Mouse (Mus musculus) midbrain, embryonic 14.5 days (tissue): ENCODE data around the gene 1700018B08Rik. TPM values are rescaled to one million over a fixed set of nuclear protein-coding genes. Genes with fewer than 3 reads are reported as not detected.

Source experiments
- ATAC-seq: fragments of 200-750 bp; cut with Nextera tagmentation; 2 replicates; pipeline ENCODE4 v1.8.0; 2017; ENCODE audit warnings: moderate number of reproducible peaks, moderate library complexity; ENCODE audit not compliant: low FRiP score, low TSS enrichment
- DNase-seq: peaks from one replicate; pipeline ENCODE4 v3.0.0-alpha.2; 2015
- H3K27ac ChIP-seq: fragments of 300-500 bp; sonication (generic); replicated peaks from 2 replicates; pipeline ENCODE4 v1.5.1; 2014; ENCODE audit warnings: mild to moderate bottlenecking, low read depth, low read length, moderate library complexity
- H3K27me3 ChIP-seq: fragments of 300-500 bp; sonication (generic); 2 replicates; pipeline ENCODE4 v1.6.1; 2014; ENCODE audit warnings: low read length, control low read depth, mixed read lengths; ENCODE audit not compliant: control insufficient read depth, insufficient read depth
- H3K36me3 ChIP-seq: fragments of 300-500 bp; sonication (generic); 2 replicates; pipeline ENCODE4 v1.6.1; 2014; ENCODE audit warnings: low read length, control low read depth; ENCODE audit not compliant: control insufficient read depth, insufficient read depth
- H3K4me1 ChIP-seq: fragments of 300-500 bp; sonication (generic); 2 replicates; pipeline ENCODE4 v1.6.1; 2014; ENCODE audit warnings: mild to moderate bottlenecking, antibody characterized with exemption, low read length, control low read depth; ENCODE audit not compliant: control insufficient read depth, insufficient read depth
- H3K4me2 ChIP-seq: fragments of 300-500 bp; sonication (generic); 2 replicates; pipeline ENCODE4 v1.6.1; 2014; ENCODE audit warnings: mild to moderate bottlenecking, low read length, moderate library complexity
- H3K4me3 ChIP-seq: fragments of 300-500 bp; sonication (generic); replicated peaks from 2 replicates; pipeline ENCODE4 v1.5.1; 2014; ENCODE audit warnings: low read depth, low read length
- H3K9ac ChIP-seq: fragments of 300-500 bp; sonication (generic); replicated peaks from 2 replicates; pipeline ENCODE4 v1.6.1; 2014; ENCODE audit warnings: mild to moderate bottlenecking, low read length, moderate library complexity
- H3K9me3 ChIP-seq: fragments of 300-500 bp; sonication (generic); 2 replicates; pipeline ENCODE4 v1.6.1; 2016; ENCODE audit warnings: low read length, control low read depth, mixed read lengths; ENCODE audit not compliant: control insufficient read depth
- WGBS: fragments of 180-500 bp; shearing (Covaris S2); extraction: QIAGEN DNeasy Blood & Tissue Kit; methylation state at CpG from one replicate; pipeline ENCODE4 v1.1.7; 2014; 5-methylcytosine and 5-hydroxymethylcytosine counted together
- polyA plus RNA-seq: library from polyadenylated mRNA; unstranded; fragments of >200 nt; fragmentation: Nextera tagmentation; extraction: Ambion mirVana; gene quantifications from 2 replicates; pipeline ENCODE4 v1.2.1, GENCODE M21; 2014

1700018B08Rik gene
- polyA plus RNA-seq, 1 experiment from 2014 or later: 0.22 TPM

DNA sequence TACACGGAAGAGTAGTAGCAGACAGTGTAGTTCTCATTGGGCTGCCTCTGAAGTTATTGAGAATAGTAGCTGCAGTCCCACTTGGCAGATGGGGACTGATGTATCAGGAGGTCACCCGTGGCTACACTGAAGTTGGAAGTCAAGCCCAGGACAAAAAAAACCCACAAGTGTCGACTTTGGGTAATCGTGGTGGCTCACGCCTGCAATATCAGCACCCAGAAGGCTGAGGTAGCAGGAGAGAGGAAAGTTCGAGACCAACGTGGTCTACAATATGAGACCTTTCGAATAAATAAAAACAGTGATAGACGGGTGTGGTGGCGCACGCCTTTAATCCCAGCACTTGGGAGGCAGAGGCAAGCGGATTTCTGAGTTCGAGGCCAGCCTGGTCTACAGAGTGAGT, 40.6 kb upstream of the 1700018B08Rik start:
- WGBS: 41% methylated on average over 13 of the region's 13 CpGs
- Histone ChIP-seq H3K36me3 (no peaks in the 10 kb centered on the region), H3K4me2 (peak overlapping the region; percentile 66), H3K27me3 (no peaks in the 10 kb centered on the region), H3K4me3 (peak overlapping the region; percentile 58), H3K4me1 (0 out of 2 replicates have a peak, but pooled peaks cover 5% of the 10 kb centered on the region), H3K9me3 (no peaks in the 10 kb centered on the region), H3K9ac (peak overlapping the region; percentile 57; the same call in 1 of the 2 replicates), H3K27ac (no peak overlapping the region)
- ATAC-seq (no peak), DNase-seq (no peak)

- Histone ChIP-seq H3K27me3 (no peaks in the 10 kb centered on the region), H3K9me3 (no peaks in the 10 kb centered on the region), H3K9ac (no peak overlapping the region), H3K4me1 (0 out of 2 replicates have a peak, but pooled peaks cover 3% of the 10 kb centered on the region), H3K27ac (no peak overlapping the region), H3K4me2 (no peak overlapping the region), H3K4me3 (no peak overlapping the region), H3K36me3 (no peaks in the 10 kb centered on the region)
- WGBS: 68% methylated on average over 8 of the region's 8 CpGs
- DNase-seq (no peak), ATAC-seq (no peak)
These were observed 39.5 kb upstream of the 1700018B08Rik start for GRCm38 (mm10) chr8:121583653-121584052.

DNA sequence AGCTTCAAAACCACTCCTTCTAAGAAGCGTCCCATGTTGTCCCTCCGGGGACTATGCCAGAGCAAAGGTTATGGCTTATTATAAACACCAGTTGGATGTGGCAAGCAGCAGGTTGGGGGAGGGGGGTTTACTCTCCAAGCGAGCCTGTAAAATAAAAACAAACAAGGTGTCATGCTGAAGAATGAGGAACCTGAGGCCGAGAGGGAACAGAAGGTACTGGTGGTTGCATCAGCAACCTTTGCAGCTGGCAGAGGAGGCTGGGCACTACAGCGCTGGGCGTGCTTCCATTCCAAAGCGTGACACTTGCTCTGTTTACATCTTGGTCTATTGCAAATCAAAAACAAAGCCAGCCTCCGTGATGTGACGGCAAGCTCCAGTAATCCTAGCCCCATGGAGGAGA, 36.3 kb upstream of the 1700018B08Rik start:
- Histone ChIP-seq H3K4me1 (peaks cover 17% of the 10 kb centered on the region), H3K27ac (no peak overlapping the region), H3K36me3 (no peaks in the 10 kb centered on the region), H3K4me2 (no peak overlapping the region), H3K9me3 (no peaks in the 10 kb centered on the region), H3K4me3 (no peak overlapping the region), H3K27me3 (no peaks in the 10 kb centered on the region), H3K9ac (no peak overlapping the region)
- 44% methylated on average over 9 of the region's 9 CpGs for WGBS
- DNase-seq (peak; percentile 20), ATAC-seq (no peak)

DNA sequence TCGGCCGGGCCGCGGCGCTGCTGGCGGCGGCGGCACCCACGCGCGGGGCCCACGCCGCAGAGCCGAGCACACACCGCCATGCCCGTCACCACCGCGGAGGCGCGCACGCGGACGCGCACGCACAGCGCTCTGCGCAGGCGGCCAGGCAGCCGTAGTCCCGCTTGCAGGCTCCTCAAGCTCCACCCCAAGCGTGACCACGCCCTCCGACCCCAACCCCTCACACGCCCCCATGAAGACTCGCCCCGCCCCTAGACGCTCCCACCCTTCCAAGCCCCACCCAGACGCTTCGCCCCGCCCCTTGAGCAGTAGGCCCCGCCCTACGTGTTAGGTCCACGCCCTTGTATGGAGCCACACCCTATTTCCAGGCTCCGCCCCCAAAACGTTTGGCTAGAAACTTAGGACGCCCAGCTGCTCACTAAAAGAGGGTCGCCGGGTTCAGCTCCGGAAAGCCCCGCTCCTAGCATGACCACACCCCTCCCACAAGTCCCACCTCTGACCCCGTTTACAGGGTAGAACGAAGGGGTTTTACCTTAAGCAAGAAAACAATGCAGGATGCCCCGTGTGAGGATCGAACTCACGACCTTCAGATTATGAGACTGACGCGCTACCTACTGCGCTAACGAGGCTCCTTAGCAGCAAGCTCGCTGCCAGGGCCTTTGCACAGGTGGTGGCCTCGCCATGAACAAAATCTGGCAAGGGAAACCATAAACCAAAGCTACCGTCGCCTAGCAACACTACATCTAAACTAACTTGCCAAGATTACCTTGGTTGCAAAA, 34.7 kb upstream of the 1700018B08Rik start, which contains the start of gene Fbxo31:
TSS of gene Fbxo31 (minus strand) at position 131 of the 776 bp plus-strand sequence.
- Histone ChIP-seq H3K4me1 (peaks cover 17% of the 10 kb centered on the region), H3K4me3 (peak within 1 kb of the TSS; percentile 88), H3K4me2 (peak within 1 kb of the TSS; percentile 83), H3K9me3 (no peaks in the 10 kb centered on the region), H3K27me3 (no peaks in the 10 kb centered on the region), H3K9ac (peak within 1 kb of the TSS; percentile 79), H3K27ac (peak within 1 kb of the TSS; percentile 74), H3K36me3 (no peaks in the 10 kb centered on the region)
- ATAC-seq (peak; percentile 90), DNase-seq (peak; percentile 96)
- 1% methylated on average over 63 of the region's 63 CpGs for whole genome bisulfite sequencing

- Histone ChIP-seq H3K4me1 (peaks cover 17% of the 10 kb centered on the region), H3K27ac (peak overlapping the region; percentile 74), H3K9ac (peak overlapping the region; percentile 79), H3K4me3 (peak overlapping the region; percentile 88), H3K36me3 (no peaks in the 10 kb centered on the region), H3K27me3 (no peaks in the 10 kb centered on the region), H3K4me2 (peak overlapping the region; percentile 83), H3K9me3 (no peaks in the 10 kb centered on the region)
- 1% methylated on average over 39 of the region's 44 CpGs for WGBS
- DNase-seq (peak; percentile 60), ATAC-seq (peak; percentile 59)
These were observed 33.9 kb upstream of the 1700018B08Rik start for GRCm38 (mm10) chr8:121577751-121578675.

DNA sequence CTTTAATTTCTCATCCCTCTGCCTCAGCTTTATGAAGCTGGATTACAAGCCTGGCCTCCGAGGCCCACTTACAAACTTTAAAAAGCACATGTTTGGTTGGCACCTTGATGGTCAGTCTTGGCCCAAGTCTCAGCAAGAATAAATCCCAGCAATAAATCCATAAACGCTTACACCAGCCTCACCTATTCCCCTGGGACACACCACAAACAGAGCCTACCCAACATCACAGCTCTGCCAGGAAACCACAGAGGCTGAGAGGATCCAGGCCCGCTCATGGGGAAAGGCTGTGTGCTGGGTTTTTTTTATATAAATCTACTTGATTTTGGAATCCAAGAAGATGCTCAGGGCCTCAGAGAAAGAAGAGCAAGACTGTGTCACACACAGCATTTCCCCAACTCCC, 31.5 kb upstream of the 1700018B08Rik start:
- no peak overlapping the region for H3K9ac ChIP-seq
- WGBS: 84% methylated on average over 3 of the region's 3 CpGs
- no peak for ATAC-seq

DNA sequence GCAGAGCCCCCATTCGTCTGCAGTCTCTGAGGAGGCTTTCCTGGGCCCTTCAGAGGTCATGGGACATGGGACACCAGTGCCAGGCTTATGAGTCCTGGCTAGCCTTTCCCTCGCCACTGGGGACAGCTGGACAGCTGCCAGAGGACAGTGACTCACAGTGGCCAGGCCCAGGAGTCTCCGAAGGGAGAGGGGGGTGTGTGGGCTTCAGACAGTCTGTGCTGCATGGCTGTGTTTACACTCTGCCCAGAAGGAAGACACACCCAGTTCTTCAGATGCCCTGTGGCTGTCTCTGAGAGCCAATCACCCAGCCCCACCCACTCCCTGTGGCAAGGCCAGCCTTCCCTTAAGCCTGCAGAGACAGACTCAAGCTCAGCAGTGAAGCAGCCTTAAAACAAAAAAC, 29.2 kb upstream of the 1700018B08Rik start:
- ATAC-seq: no peak
- DNase-seq: peak; percentile 12
- Histone ChIP-seq H3K4me2 (no peak overlapping the region), H3K27me3 (no peaks in the 10 kb centered on the region), H3K27ac (no peak overlapping the region), H3K9me3 (no peaks in the 10 kb centered on the region), H3K9ac (no peak overlapping the region), H3K4me3 (no peak overlapping the region), H3K4me1 (peaks cover 17% of the 10 kb centered on the region), H3K36me3 (no peaks in the 10 kb centered on the region)
- 60% methylated on average over 3 of the region's 3 CpGs for WGBS

More for the DNA sequence above, 31.5 kb upstream of the 1700018B08Rik start:
- no peak overlapping the region for H3K4me3 ChIP-seq
- H3K4me2 ChIP-seq: no peak overlapping the region
- H3K9me3 ChIP-seq: no peaks in the 10 kb centered on the region
- DNase-seq: no peak
- no peaks in the 10 kb centered on the region for H3K36me3 ChIP-seq
- no peaks in the 10 kb centered on the region for H3K27me3 ChIP-seq
- H3K27ac ChIP-seq: no peak overlapping the region
- H3K4me1 ChIP-seq: peaks cover 17% of the 10 kb centered on the region

- Histone ChIP-seq H3K27me3 (no peaks in the 10 kb centered on the region), H3K27ac (no peak overlapping the region), H3K4me1 (peaks cover 10% of the 10 kb centered on the region), H3K9ac (no peak overlapping the region), H3K36me3 (no peaks in the 10 kb centered on the region), H3K4me3 (no peak overlapping the region), H3K9me3 (no peaks in the 10 kb centered on the region), H3K4me2 (no peak overlapping the region)
- ATAC-seq: no peak
- WGBS: 83% methylated on average over 7 of the region's 7 CpGs
- DNase-seq: no peak
These were observed 28.0 kb upstream of the 1700018B08Rik start for GRCm38 (mm10) chr8:121572121-121572520.
